Mouse (Mus musculus): ENCODE results near the gene Xpnpep3.
A peak's percentile ranks its signal among the peaks of the same experiment; 100 is the strongest.

The Xpnpep3 gene

DNA sequence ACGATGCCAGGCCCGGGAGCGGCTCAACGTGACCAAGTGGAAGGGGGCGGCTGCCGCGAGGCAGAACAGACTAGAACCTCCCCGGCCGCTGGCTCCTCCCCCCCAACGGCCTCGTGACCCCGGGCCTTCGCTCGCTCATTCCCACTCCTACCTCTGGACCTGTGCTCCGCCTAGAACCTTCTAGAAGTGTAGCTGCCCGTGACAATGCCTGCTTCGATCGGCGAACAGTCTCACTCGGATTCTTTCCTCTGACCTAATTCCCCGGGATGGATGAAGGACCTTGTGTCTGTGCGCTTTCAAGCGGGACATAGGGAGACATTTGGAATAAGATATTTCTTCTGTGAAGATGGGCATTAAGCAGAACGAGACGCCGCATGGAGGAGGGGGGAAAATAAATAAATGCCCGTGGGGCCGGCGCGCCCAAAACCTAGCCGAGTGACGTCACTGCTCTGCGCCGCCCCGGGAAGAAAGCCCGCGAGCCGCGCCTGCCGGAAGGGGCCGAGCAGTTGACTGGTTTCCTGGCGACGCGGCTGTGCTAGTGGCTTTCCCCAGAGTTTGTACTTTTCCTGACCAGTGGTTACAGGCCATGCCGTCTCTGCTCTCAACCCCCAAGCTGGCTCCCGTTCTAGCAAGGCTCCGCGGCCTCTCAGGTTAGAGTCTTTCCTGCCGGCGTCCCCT is at the start of gene Xpnpep3, which contains the start of gene St13:
TSS of gene Xpnpep3 (plus strand) at position 501 of the 678 bp plus-strand sequence.
TSS of gene St13 (minus strand) at position 440 of the 678 bp plus-strand sequence.
- DNase-seq (ENCODE audit: low spot score): peak; percentile 97

DNA sequence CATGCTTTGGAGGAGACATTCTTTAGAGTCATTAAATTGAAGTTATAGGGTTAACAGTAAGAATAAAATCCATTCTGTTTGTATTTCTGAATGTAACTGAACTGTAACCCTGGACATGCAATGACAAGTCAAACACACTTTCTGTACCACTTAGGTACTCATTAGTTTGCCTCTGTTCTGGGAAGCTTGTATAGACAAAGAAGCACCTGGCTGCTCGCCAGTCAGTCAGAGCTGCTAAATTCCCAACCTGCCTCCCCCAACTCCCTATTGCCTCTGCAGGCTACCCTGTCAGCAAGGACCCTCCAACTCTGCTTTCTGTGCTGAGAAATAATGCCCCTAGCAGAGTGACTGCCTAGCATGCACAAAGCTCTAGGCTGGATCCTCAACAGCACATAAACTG is 49.5 kb upstream of the Xpnpep3 start:
- peak; percentile 44 for DNase-seq (ENCODE audit: low spot score)

DNA sequence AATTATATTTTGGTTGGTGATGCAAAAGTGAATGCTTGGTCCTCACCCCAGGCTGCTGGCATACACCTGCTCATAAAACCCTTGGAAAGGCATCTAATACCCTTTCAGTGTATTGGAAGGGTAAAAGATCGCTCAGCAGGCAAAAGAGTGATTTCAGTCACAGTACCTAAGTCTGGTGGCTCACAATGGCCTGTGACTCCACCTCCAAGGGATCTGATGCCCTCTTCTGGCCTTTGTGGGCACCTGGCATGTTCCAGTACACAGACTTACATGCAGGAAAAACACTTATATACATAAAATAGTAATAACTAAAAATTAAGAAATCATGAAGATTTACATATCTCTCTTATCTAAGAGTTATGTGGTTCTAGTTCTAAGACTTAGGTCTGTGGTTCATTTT is 47.3 kb upstream of the Xpnpep3 start:
- no peak for DNase-seq (ENCODE audit: low spot score)

DNA sequence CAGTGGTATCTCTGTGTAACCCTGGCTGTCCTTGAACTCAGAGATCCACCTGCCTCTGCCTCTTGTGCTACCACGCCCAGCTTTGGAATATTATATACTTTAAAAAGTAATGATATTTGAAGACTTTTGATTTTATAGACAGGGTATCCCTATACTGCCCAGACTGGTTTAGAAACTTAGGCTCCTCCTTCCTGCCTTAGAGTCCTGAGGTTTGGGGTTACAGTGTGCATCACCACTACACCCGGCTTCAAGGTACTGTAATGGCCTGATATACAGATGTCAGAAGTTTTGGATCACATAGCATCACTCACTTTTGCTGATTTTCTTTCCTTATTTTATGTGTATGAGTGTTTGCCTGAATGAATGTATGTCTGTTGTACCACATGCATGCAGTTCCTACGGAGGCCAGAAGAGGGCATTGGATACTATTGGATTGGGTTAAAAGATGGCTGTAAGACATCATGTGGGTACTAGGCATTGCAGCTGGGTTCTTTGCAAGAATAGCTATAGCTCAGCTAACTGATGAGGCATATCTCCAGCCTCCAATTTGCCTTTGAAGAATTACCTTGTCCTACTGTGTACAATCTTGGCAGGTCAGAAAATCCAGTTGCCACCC is 44.7 kb upstream of the Xpnpep3 start:
- peak; percentile 50 for DNase-seq (ENCODE audit: low spot score)

DNA sequence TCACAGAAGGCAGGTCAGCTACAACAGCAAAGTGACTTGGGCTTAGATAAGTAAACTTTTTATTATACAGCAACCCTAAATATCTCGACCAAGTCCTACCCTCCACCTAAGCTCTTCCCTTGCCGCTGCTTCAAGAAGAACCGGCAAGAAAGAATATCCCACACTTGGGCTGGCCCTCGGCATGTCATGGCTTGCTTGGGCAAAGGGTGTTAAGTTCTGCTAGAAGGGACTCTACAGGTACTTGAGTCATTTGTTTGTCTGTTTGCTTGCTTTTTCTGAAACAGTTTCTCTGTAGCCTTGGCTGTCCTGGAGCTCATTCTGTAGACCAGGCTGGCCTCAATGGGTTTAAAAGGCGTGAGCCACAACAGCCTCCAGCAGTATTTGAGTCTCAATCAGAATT is 43.0 kb upstream of the Xpnpep3 start:
- DNase-seq (ENCODE audit: low spot score): peak; percentile 67

DNA sequence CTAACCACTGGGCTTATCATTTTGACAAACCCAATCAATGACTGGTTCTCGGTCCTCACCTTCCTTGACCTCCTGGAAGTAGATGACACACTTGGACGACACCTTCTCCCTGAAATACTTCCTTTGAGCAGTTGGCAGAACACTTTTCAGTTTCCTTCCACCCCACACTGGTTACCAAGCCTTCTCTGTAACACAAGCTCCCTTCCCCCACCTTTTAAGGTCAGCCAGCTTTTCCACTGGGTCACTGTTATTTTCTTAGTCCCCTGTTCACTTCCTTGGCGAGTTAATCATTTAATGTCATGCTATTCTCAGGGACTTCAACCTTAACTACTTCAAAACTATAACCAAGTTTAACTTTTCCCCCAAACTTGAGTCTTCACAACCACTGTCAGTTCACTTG is 41.0 kb upstream of the Xpnpep3 start:
- DNase-seq (ENCODE audit: low spot score): no peak

DNA sequence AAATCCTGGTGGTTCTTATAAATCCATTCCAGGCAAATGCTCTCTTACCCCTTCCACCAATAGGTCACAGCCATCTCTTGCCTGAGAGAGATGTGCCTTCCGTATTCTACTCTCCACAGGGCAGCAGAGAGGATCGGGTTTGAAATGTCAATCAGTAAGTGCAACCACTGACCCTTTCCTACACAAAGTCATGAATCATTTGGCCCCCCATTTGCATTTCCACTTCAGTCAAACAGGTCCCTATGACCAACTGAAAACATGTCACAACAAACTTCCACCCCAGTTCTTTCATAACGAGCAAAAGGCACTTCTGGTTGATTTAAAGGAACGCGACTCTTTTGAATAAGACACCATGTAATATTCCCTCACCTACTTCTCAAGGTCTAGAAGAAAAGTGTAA is 40.5 kb upstream of the Xpnpep3 start:
- DNase-seq (ENCODE audit: low spot score): no peak

DNA sequence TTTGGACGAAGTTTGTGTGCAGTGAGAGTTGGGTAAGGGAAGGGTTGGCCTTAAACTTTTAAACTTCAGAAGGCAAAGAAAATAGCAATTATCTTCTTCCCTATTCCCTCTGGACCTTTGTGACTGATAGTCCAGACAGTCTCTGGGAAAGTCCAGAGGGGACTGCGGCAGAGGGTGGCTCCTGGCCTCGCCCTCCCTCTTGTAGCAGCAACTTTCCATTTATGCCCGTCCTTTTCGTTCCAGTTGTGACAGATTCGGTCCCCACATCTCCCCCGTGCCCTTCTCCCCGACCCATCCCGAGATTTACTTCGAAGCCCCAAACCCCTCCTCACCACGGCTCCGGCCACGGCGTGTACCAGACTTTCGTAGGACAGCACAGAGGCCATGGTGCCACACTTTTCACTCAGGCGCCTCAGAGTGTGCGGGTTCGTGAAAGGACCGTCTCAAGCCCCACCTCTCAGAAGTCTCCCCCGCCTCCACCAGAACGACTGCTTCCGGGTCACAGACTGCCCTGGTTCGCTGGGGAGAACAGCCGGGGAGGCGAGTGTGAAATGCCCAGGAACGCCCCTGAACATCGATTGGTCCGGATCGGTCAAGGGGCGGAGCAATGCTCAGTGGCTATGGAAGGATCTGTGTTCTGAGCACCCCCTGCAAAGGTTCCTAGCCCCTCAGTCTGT is 39.5 kb upstream of the Xpnpep3 start, which contains the start of gene Slc25a17:
TSS of gene Slc25a17 (minus strand) at position 468 of the 677 bp plus-strand sequence.
- DNase-seq (ENCODE audit: low spot score): peak; percentile 95

DNA sequence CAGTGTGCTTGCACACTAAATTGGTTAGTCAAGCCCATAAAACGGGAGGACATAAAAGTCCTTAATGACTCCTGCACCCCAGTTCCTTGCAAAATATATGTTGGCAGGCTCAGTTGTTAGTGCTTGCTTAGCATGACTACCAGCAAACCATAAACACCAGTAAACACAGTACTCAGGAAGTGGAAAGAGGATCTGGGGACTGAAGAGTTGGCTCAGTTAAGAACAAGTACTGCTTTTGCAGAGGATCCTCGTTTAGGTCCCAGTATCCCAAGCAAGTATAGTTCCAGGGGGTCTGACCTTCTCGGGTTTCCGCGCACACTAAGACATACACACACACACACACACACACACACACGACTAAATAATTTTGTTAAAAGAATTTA is 38.9 kb upstream of the Xpnpep3 start:
- no peak for DNase-seq (ENCODE audit: low spot score)

DNA sequence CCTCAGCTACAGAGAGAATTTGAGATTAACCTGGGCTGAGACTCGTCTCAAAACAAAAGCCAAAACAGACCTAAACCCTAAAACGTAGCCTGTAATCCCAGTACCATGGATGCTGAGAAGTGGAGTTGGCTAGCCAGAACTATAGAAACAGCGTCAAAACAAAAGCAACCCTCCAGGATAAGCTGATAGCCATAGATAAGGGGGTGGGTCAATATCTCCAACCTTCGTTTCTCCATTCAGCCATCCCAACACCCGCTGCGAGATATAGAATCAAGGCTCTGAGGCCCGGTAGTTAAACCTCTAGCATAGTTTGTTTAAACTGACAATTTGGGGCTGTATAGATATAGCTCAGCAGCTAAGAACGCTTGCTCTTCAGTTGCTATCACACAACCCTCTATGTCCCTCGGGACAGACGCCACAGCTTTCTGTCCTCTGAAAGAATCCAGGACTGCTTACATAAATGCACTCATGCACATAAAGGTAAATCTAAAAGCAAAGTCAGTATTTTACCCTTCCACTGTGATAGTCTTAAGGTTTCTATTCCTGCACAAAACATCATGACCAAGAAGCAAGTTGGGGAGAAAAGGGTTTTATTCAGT is 38.4 kb upstream of the Xpnpep3 start:
- DNase-seq (ENCODE audit: low spot score): no peak

DNA sequence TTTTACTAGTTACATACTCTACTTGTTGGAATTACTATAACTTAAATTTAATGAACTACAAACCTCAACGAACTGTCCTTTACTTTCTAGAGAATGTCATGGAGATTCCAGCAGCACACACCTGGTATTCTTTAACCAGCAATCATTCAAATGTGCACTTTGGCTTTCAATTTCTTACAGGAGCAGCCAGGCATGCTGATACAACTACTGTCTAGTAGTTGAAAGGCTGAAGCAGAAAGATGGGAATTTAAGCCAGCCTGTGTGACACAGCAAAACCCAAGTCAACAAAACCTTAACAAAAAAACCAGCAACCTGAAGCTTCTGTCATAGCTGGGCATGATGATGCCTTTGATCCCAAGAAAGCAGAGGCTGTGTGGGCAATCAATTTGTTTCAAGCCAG is 37.4 kb upstream of the Xpnpep3 start:
- no peak for DNase-seq (ENCODE audit: low spot score)

DNA sequence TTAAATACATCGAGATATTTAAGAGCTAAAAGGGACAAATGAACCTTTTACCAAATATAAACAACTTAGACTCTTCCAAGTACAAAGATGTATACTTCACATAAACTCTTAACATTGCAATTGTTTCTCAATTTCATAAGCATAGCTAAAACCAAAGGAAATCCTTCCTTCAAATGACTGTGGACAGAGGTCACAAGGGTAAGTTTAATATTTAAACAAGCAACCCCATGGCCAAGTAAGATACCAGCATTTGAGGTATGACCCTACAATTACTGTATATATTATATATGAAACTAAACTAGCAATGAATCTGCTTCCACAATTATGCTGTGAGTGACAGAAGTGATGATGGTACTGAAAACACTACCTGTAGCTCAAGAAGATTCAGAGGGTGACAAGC is 35.7 kb upstream of the Xpnpep3 start:
- no peak for DNase-seq (ENCODE audit: low spot score)

DNA sequence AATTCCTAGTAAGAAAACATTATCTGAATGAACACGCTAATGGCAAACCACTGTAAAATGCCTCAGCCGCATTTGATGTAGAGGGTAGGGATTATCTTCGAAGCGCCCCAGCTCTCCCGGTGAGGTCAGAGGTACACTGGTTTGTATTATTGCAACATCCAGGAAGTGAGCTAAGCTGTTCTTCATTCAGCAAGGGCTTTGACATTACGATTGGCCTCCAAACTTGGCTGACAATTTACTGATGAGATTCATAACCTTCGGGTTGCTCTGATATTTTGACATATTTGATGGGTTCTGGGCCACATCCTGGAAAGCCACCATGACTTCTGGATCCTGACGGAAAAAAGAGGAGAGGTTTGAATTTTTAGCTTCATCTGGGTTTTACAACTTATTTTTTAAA is 34.7 kb upstream of the Xpnpep3 start:
- no peak for DNase-seq (ENCODE audit: low spot score)

DNA sequence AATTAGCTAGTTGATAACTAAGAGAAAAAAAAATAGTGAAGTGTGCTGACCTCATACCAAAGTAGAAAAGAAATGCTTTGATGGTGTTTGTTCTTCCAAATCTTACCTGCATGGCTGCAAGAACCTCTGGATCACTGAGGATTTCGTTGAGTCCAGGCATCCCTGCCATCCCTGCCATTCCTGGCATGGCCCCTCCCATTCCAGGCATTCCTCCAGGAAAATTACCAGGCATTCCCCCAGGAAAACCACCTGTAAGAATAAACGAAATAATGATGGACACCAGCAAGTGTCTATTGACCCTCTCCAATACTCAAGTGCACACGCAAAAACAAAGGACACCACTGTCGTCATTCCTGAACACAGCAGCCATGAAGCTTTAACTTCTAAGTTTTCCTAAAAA is 33.7 kb upstream of the Xpnpep3 start:
- no peak for DNase-seq (ENCODE audit: low spot score)

DNA sequence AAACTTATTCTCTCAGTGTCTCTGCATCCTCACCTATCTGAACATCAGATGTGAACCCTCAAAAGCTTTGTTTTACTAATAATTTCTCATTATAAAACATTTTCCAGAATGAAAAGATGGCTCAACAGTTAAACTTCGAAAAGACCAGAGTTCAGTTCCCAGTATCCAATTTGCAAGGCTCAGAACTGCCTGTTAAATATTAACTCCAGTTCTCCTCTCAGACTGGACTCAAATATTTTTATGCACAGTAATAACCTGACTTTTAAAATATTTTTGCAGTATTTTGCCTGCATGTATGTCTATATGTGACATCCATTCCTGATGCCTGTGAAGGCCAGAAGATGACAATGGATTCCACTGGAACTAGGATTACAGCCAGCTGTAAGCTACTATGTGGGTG is 31.3 kb upstream of the Xpnpep3 start:
- no peak for DNase-seq (ENCODE audit: low spot score)

DNA sequence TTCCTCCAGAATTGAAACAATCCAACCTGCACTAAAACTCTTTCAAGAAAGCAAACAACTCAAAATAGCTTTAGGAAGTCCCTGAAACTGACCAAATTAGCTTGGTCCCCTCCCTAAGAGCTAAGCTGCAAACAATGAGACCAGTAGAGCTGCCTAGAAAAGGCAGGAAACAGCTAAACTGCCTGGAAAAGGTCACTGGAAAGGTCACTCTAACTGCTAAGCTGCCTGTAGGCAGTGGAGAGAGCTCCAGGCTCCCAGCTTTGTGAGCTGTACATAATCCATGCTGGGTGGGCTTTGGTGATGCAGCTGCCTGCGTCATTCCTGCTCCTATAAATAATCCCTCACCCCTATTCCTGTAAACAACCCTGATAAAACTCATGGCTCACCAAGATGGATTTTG is 29.6 kb upstream of the Xpnpep3 start:
- no peak for DNase-seq (ENCODE audit: low spot score)

DNA sequence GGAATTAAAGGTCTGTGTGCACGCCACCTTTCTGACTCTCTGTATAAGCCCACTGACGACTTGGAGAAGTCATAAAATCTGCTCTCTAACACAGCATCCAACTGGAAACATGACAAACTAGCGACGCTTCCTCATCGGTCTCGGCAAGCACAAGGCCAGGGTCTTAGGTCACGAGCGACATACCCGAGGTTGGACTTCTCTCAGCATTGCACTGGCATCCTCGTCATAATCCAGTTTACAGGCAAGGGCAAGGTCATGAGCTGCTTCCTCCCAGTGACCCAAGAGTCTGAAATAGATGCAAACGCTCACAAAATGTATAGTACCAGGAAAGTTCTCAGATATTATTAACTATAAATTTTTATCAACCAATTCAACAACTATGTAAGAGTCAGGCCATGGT is 25.3 kb upstream of the Xpnpep3 start:
- no peak for DNase-seq (ENCODE audit: low spot score)

DNA sequence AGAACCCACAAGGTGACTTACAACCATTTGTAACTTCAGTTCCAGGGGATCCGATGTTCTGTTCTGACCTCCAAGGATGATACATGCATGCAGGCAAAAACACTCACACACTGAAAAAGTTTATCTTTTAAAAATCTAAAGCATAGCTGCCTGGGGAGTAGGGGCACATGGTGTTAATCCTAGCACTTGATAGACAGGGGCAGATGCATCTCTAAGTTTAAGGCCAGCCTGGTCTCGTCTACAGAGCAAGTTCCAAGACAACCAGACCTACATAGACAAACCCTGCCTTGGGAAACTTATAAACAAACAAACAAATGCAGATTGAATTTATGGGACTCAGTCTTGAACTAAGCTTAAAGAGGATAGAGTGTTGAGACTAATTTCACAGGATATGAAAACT is 21.1 kb upstream of the Xpnpep3 start:
- DNase-seq (ENCODE audit: low spot score): no peak

DNA sequence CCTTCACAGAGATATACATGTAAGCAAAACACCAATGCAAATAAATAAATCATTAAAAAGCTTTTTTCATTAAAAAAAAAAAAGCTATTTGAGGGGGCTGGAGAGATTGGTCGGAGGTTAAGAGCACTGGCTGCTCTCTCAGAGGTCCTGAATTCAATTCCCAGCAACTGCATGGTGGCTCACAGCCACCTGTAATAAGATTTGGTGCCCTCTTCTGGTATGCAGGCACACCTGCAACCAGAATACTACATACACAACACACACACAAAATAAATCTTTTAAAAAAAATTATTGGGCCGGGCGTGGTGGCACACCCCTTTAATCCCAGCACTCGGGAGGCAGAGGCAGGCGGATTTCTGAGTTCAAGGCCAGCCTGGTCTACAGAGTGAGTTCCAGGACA is 13.6 kb upstream of the Xpnpep3 start:
- DNase-seq (ENCODE audit: low spot score): no peak

DNA sequence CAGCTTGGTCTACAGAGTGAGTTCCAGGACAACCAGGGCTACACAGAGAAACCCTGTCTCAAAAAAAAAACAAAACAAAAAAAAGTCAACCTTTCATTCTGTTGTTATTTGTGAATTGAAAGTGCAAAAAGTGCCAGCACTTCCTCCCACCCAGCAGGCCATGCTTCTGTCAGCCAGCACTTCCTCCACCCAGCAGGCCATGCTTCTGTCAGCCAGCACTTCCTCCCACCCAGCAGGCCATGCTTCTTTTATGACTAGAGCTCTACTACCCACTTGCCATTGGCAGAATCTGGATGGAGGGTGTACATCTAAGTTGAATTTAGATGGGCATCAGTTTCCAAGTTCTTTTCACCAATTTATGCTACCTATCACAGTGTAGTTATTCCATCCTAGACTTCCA is 6.9 kb upstream of the Xpnpep3 start:
- no peak for DNase-seq (ENCODE audit: low spot score)

DNA sequence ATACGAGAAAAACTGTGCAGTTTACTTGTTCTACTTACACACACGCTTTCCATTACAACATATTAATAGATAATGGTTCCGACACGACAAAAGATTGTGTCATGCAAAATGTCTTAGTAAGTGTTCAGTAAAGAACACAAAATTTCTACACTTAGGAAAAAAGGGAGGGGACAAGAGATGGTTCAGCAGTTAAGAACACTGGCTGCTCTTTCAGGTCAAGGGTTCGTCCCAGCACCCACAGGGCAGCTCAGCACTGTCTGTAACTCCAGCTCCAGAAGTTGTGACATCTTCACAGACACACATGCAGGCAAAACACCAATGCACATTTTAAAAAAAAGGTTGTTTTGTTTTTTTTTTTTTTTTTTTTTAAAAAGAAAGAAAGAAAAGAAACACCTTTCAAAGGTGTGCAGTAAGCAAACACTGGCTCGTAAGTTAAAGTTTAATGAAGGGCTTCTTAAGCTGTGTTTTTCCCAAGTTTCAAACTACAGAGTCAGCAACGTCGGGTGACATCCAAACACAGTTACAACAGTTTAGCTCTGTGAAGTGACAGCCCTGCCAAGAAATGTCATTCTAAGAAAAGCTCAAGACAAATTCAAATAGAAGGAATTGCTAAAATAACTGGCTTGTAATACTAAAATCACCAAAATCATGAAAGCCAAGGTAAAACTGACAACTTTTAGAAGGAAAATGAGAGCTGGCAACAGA is 5.6 kb upstream of the Xpnpep3 start:
- no peak for DNase-seq (ENCODE audit: low spot score)

DNA sequence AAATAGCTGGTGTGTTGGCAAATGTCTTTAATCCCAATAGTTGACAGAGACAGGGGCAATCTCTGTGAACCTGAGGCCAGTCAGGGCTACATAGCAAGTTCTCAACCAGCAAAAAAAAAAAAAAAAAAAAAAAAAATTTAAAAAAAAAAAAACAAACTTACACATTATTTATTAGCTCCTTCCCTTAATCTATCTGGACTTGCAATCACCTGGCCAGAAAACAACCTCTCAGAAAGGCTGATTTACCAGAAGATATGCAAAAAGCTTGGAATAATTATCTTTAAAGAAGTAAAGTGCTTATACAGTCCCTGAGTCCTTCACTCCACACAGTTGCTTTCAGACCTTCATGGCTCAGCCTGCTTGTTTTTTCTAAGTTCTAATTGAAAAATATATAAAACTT is 1.7 kb upstream of the Xpnpep3 start:
- no peak for DNase-seq (ENCODE audit: low spot score)

DNA sequence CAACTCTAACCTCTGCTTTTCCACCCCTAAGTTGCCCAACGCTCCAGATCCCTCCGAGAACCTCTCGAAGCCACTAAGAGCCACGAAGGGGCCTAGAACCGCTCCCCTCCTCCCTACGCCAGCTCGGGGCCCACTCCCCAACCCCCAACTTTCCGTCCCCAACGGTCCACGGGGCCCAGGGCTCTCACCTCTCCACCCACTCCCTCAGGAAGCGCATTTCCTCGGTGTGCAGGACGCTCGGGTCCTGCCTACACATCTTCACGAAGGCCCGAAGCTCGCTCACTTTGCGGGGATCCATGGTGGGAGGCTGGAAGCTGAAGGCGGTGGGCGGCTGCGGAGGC is 671 bp upstream of the Xpnpep3 start:
- no peak for DNase-seq (ENCODE audit: low spot score)
